In the genomic region with DNA sequence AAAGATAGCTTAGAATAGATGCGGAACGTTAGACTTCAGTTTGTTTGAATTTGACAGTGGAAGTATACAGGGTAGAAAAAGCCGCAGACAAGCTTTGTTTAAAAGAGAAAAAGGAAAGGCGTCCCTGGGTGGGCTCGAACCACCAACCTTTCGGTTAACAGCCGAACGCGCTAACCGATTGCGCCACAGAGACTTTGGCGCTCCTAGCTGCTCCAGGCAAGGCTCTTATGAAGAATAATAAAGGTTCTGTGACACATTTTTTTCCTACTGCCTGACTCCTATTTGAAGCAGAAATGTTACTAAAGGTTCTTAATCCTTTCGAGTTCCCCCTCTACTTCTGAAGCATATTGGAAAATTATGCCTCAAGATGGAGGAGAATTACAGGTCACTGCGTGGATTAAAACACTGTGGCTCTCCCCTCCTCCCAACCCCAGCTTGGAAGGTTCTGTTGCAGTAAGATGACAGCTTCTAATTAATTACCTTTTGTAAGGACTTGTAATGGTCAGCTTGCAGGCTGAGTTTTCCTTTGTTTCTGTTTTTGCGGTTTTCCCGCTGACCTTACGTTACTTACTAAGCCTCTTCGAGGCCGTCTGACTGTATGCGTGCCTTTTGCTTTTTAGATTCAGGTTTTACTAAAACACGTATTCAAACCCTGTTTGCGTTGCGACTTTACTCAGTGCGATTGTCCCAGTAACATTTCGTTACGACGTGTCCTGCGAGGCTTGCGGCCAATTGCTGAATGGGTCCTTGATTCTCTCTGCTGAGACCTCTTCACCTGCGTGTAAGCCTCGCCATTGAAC, we compare ENCODE assay signal across 8 mouse cellular contexts.
A peak's percentile ranks its signal among the peaks of the same experiment; 100 is the strongest.
DNase-seq lines count a peak whose midpoint lies in the region; TF ChIP-seq lines count a peak whose summit lies in the region.

No protein-coding gene starts in this region.

- no peaks in the 10 kb centered on the region for H3K27me3 ChIP-seq in thymus, adult 2 months (ENCODE audit: control insufficient read depth, insufficient read depth, low read length)

- H3K4me1 ChIP-seq in lung, adult 2 months (ENCODE audit: control insufficient read depth, insufficient read depth, low read length), result no peaks in the 10 kb centered on the region
- H3K4me1 ChIP-seq in olfactory bulb, adult 2 months (ENCODE audit: control insufficient read depth, insufficient read depth, low read length), result no peaks in the 10 kb centered on the region
- 0 out of 2 replicates have a peak, but pooled peaks cover 2% of the 10 kb centered on the region for H3K4me1 ChIP-seq in thymus, adult 2 months (replicated peaks; ENCODE audit: control insufficient read depth, insufficient read depth, low read length)

- peak overlapping the region; percentile 73 for H3K4me3 ChIP-seq in layer of hippocampus, adult 2 months
- peak overlapping the region; percentile 64 for H3K4me3 ChIP-seq in lung, adult 2 months (replicated peaks; ENCODE audit: extremely low read depth, low read depth, low read length)
- H3K4me3 ChIP-seq in olfactory bulb, adult 2 months (ENCODE audit: insufficient read depth, low read depth, low read length), result peak overlapping the region; percentile 46
- H3K4me3 ChIP-seq in thymus, adult 2 months (ENCODE audit: control insufficient read depth, insufficient read depth, low read length), result peak overlapping the region; percentile 77

- WGBS in lung, adult 2 months, result 1% methylated on average over 31 of the region's 31 CpGs
- WGBS in olfactory bulb, adult 2 months, result under 1% methylated on average over 31 of the region's 31 CpGs
- under 1% methylated on average over 31 of the region's 31 CpGs for WGBS in thymus, adult 2 months

- no peaks in the 10 kb centered on the region for H3K36me3 ChIP-seq in thymus, adult 2 months (ENCODE audit: control insufficient read depth, insufficient read depth, low read length)

- H3K27ac ChIP-seq in layer of hippocampus, adult 2 months, result peak overlapping the region; percentile 80
- H3K27ac ChIP-seq in olfactory bulb, adult 2 months (ENCODE audit: insufficient read depth, low read depth, low read length), result no peak overlapping the region
- no peak overlapping the region for H3K27ac ChIP-seq in thymus, adult 2 months (ENCODE audit: control insufficient read depth, insufficient read depth, low read length)

- peak; percentile 86 for DNase-seq in MN1 (ENCODE audit: low spot score)
- peak; percentile 88 for DNase-seq in cerebellum, adult 8-10 months
- DNase-seq in forelimb bud, embryonic 11.5 days (ENCODE audit: low read depth, low spot score), result peak; percentile 92
- DNase-seq in heart, postnatal 4 days, result peak; percentile 90
- peak; percentile 89 to 93 for DNase-seq in layer of hippocampus, adult 2 months (ENCODE audit: low spot score in 2 of 2)
- peak; percentile 74 for DNase-seq in lung, adult 2 months
- peak; percentile 84 for DNase-seq in thymus, adult 2 months

- TF ChIP-seq CTCF in layer of hippocampus, adult 2 months (conservative IDR thresholded peaks at IDR 0.05), result no peak
- no peak for TF ChIP-seq CTCF in lung, adult 2 months (IDR thresholded peaks at IDR 0.05; ENCODE audit: insufficient read depth, low read length)
- no peak for TF ChIP-seq CTCF in olfactory bulb, adult 2 months (IDR thresholded peaks at IDR 0.05; ENCODE audit: insufficient read depth, low read depth, low read length)
- no peak for TF ChIP-seq CTCF in thymus, adult 2 months (IDR thresholded peaks at IDR 0.05; ENCODE audit: borderline replicate concordance, control insufficient read depth, extremely low read depth, insufficient read depth, low read length, poor library complexity)

- TF ChIP-seq POLR2A in lung, adult 2 months (IDR thresholded peaks at IDR 0.05; ENCODE audit: borderline replicate concordance, extremely low read depth, low read depth, low read length), result no peak
- TF ChIP-seq POLR2A in olfactory bulb, adult 2 months (IDR thresholded peaks at IDR 0.05; ENCODE audit: insufficient read depth, low read depth, low read length), result no peak
- no peak for TF ChIP-seq POLR2A in thymus, adult 2 months (IDR thresholded peaks at IDR 0.05; ENCODE audit: control insufficient read depth, extremely low read depth, insufficient read depth, low read length, poor library complexity)
